Mouse (Mus musculus) CD4-positive naive resting alpha-beta T cell, adult 57 days (primary cell): ENCODE data around the gene Borcs6. TPM values are rescaled to one million over a fixed set of nuclear protein-coding genes. Genes with fewer than 3 reads are reported as not detected.

ENCODE experiments used
- total RNA-seq: library from RNA; stranded (reverse); gene quantifications from one replicate; pipeline ENCODE4 v1.2.4, GENCODE M21; 2023

The Borcs6 gene
- 9.0 TPM for total RNA-seq

DNA sequence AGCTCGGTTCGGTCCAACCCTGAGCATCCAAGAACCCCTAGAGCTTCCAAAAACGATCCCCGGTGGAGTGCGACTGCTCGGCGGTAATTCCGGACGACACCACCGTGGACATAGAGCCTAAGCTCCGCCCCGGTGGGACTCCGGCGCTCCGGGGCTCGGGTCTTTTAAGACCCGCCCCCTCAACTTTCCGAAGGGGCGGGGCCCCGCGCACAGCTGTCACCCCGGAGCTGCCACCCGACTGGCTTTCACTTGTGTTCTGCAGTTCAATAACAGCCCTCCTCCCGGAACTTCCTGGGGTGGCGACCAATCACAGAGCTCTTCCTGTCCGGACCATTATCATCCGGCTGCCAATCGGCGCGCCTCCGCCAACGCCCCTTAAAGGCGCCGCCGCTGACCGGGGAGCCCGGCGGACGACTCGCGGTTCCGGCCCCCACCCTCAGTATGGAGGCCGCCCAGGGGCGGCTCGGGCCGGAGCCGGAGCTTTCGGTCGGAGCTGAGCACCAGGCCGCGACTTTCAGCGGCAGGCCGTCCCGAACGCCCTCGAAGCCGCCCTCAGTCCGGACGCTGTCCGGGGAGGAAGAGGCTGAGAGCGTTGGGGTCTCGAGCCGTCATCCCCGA lies at the start of gene Borcs6:
Gene Borcs6, plus strand, starts transcription at position 361 of the 618 bp plus-strand sequence.

DNA sequence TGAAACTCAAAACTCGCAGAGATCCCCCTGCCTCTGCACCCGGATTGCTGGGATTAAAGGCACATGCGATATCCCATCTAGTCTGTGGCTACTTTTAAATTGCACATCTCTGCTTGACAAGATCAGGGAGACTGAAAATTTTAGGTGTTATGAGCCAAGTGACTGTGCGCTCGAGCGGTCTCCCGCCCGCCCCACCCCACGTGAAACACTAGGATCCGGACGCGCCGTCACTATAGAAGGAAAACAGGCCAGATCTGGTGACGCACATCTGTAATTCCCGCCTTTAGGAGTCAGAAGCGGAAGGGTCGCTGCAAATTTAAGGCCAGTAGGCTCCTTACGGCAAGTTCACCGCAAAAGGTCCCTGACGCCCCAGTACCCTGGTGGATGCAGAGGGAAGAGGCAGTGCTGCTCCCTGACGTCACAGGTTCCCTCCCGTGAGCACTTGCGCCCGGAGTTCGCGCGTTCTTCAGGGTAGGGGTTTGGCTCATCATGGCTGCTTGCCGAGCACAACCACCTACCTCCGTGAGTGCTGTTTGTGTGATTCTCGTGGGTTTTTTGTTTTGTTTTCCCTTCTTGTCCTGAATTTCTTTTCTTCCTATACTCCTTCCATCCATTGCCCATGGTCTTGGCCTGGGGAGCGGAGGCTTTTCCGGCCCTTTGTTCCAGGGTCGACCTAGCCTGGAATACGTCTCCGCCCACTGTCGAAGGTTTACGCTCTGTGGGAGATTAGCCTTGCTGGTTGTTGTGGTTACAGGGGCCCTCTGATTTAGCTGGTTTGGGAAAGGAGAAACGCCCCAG lies 43.7 kb upstream of the Borcs6 start, which contains the start of gene Ctc1:
Gene Ctc1, plus strand, starts transcription at position 268 of the 798 bp plus-strand sequence.

DNA sequence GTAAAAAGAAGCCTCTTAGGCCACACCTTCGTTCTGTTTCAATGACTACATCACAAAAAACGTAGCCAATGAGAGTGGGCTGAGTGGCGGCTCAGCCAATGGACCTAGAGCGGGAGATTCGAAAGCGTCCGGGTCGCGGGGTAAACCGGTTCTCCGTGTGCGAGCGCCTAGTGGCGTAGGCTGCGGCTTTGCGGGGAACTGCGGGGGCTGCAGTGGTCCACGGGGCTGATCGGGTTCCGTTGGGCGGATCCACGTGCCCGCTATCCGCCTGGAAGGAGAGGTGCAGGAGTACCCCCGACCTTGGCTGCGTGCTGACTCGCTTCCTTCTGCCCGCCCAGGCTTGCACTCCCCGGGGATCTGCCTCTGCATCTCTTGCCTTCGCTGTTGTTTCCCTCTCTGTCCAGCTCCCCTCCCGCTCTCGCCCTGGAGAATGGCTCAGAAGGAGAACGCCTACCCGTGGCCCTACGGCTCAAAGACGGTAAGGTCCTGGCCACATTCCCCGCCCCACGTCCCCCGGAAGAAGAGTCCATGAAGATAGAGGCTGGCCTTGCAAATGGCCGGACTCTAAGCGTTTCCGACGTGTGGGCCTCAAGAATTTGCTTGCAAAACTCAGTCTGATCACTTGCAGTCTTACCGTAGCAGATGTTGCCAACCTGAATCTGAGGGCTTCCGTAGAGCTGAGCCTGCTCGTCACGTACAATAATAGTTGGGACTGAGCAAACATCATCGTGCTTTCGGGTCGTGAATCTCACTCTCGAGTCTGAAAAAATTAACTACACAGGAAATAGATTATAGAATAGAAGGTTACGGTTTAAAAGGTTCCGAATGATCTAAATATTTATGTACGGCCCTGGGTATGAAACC lies 13.8 kb upstream of the Borcs6 start, which contains the start of gene Aurkb:
Gene Aurkb, plus strand, starts transcription at position 117 of the 864 bp plus-strand sequence.

DNA sequence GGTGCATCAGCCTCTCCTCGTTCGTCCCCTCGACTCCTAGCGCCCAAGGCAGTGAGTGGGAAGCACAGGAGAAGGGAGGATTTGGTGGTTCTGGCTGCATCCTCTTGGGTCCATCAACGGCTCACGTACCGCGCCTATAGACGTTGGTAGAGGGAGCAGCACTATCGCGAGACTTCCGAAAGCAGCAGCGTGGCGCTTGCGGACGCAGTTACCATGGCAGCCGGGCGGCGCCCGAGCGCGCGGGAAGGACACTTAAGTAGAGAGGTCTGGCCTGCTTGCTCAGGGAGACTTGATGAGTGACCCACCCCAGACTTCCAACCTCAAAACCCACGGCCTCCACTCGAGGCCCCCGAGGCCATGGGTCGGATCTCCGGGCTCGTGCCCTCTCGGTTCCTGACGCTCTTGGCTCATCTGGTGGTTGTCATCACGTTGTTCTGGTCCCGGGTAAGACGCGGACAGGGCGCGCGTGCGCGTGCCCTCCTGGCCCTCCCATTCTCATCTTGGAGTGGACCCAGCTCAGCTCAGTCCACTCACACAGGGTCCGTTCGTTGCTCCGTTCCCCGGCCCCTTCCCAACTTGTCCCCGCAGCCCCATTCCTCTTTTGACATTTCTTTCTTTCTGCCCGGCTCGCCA lies 11.2 kb downstream of the Borcs6 start, which contains the start of gene Tmem107:
Gene Tmem107, plus strand, starts transcription at position 217 of the 633 bp plus-strand sequence.

DNA sequence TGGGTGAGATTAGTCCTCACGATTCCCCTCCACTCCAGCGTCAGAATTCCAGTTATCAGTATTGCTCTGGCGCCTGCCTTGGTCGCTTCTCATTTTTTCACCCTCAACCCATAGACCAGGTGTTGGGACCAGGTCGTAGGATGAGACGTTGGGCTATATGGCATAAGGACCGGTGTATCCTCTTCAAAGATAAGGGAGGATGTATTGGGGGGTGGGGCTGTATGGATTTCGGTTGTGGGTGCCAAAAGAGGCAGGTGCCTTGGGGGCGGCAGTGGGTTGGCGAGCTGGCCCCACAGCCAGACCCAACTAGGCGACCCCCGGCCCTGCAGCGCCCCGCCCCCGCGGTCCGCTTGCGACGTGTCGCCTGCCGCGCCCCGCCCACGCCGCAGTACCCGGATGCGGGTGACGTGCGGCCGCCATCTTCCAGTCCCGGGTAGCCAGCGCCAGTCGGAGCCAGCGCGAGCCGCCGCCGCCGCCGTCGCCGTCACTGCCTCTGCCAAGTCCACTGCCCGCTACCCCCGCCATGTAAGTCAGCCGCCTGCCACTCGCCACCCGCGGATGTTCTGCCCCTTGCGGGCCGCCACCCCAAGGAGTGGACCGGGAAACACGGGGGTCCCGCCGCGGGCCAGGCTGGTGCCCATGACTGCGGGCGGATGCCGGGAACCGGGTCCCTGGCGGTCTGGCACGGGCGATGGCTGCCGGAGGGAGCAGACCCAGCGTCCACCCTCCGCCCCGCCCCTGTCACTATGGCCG lies 28.8 kb downstream of the Borcs6 start, which contains the start of gene Vamp2:
Gene Vamp2, plus strand, starts transcription at position 388 of the 753 bp plus-strand sequence.

DNA sequence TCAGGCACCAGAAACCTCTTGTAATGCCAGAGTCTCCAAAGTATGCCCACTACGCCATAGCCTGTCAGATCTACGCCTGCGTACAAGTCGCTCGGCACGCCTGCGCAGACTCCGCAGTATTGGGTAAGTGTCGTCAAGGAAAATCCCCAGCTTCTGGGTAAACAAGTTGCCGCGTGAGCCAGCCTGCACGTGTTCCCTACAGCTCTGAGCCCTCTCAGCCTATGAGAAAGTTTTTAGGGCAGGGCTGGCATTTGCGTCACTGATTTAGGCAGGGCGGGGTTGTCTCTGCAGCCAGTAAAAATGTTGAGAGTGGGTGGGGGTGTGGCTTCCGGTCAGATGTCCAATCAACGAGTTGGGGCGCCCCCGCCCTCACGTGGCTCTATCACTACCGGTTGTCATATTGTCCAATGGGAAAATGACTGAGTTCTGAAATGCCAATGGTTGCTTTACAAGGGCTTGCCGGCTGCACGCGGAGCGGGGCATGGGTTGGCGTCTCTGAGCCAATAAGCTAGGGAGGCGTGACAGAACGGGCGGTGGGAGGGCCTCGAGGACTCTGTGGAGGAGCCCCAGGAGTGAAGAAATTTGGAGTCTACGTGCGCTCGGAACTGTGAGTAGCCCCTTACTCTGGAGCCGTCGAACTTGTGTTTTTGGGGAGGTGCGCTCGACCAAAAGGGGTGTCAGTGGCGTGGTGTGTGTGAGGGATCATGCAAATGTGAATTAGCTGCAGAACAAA lies 35.3 kb downstream of the Borcs6 start, which contains the start of gene Per1:
Gene Per1, plus strand, starts transcription at position 521 of the 733 bp plus-strand sequence.

Other genes with a start within 250 kb of the Borcs6 start
- gene Ndel1, start 187.9 kb upstream of the Borcs6 start, total RNA-seq = 74.2 TPM
- not detected for gene Rnf222, start 171.2 kb upstream of the Borcs6 start, total RNA-seq
- 2,850 TPM for gene Rpl26, start 158.1 kb upstream of the Borcs6 start, total RNA-seq
- not detected for gene Odf4, start 132.6 kb upstream of the Borcs6 start, total RNA-seq
- 0.53 TPM for gene Arhgef15, start 102.2 kb upstream of the Borcs6 start, total RNA-seq
- gene Slc25a35, start 91.6 kb upstream of the Borcs6 start, total RNA-seq = 1.4 TPM
- gene Rangrf, start 84.5 kb upstream of the Borcs6 start, total RNA-seq = 9.9 TPM
- gene Pfas, start 51.3 kb upstream of the Borcs6 start, total RNA-seq = 21.7 TPM
- 23.4 TPM for gene Ctc1, start 43.8 kb upstream of the Borcs6 start, total RNA-seq
- gene Aurkb, start 14.1 kb upstream of the Borcs6 start, total RNA-seq = 1.6 TPM
- gene Tmem107, start 11.1 kb downstream of the Borcs6 start, total RNA-seq = not detected
- 306 TPM for gene Vamp2, start 28.8 kb downstream of the Borcs6 start, total RNA-seq
- gene Per1, start 35.5 kb downstream of the Borcs6 start, total RNA-seq = 568 TPM
- gene Hes7, start 60.7 kb downstream of the Borcs6 start, total RNA-seq = not detected
- not detected for gene 9130213A22Rik, start 62.9 kb downstream of the Borcs6 start, total RNA-seq
- gene Aloxe3, start 66.2 kb downstream of the Borcs6 start, total RNA-seq = 0.53 TPM
- gene Alox12b, start 97.3 kb downstream of the Borcs6 start, total RNA-seq = not detected
- 0.89 TPM for gene Alox8, start 138.1 kb downstream of the Borcs6 start, total RNA-seq
- gene Gucy2e, start 177.3 kb downstream of the Borcs6 start, total RNA-seq = not detected